8 mouse cellular contexts compared by ENCODE assay signal in genomic region chr10:81483983-81484382, GRCm38 (mm10). TPM values are rescaled to one million over a fixed set of nuclear protein-coding genes. Genes with fewer than 3 reads are reported as not detected.
A peak's percentile ranks its signal among the peaks of the same experiment; 100 is the strongest.
DNase-seq lines count a peak whose midpoint lies in the region; ATAC-seq and TF ChIP-seq lines count a peak whose summit lies in the region.

No protein-coding gene starts in this region.

- peaks cover 39% of the 10 kb centered on the region for H3K27me3 ChIP-seq in heart, embryonic 10.5 days (ENCODE audit: insufficient read depth, poor library complexity, severe bottlenecking)
- peaks cover 5% of the 10 kb centered on the region; the same call in 1 of the 2 replicates for H3K27me3 ChIP-seq in thymus, adult 2 months (ENCODE audit: control insufficient read depth, insufficient read depth, low read length)
- no peaks in the 10 kb centered on the region for H3K27me3 ChIP-seq in forebrain, embryonic 16.5 days (replicated peaks; ENCODE audit: control insufficient read depth, insufficient read depth, low read length)
- H3K27me3 ChIP-seq in midbrain, embryonic 16.5 days (ENCODE audit: control insufficient read depth, insufficient read depth, low read depth, low read length): no peaks in the 10 kb centered on the region

- peaks cover 27% of the 10 kb centered on the region for H3K4me1 ChIP-seq in heart, embryonic 10.5 days
- 0 out of 2 replicates have a peak, but pooled peaks cover 8% of the 10 kb centered on the region for H3K4me1 ChIP-seq in thymus, adult 2 months (replicated peaks; ENCODE audit: control insufficient read depth, insufficient read depth, low read length)
- H3K4me1 ChIP-seq in forebrain, embryonic 16.5 days (replicated peaks; ENCODE audit: control insufficient read depth, insufficient read depth, low read length): peaks cover 30% of the 10 kb centered on the region
- peaks cover 34% of the 10 kb centered on the region for H3K4me1 ChIP-seq in midbrain, embryonic 16.5 days (ENCODE audit: control insufficient read depth, insufficient read depth, low read length)

- DNase-seq in heart, adult 11 months: peak; percentile 91
- DNase-seq in heart, embryonic 10.5 days (ENCODE audit: low spot score): no peak
- peak; percentile 50 for DNase-seq in thymus, adult 2 months
- no peak for DNase-seq in thymus, adult 18-20 months
- no peak for DNase-seq in frontal cortex, postnatal 36 days (ENCODE audit: low spot score in 2 of 2)

- peaks cover 29% of the 10 kb centered on the region for H3K36me3 ChIP-seq in heart, embryonic 10.5 days
- H3K36me3 ChIP-seq in thymus, adult 2 months (ENCODE audit: control insufficient read depth, insufficient read depth, low read length): peaks cover 15% of the 10 kb centered on the region
- peaks cover 19% of the 10 kb centered on the region for H3K36me3 ChIP-seq in forebrain, embryonic 16.5 days (ENCODE audit: control insufficient read depth, insufficient read depth)
- H3K36me3 ChIP-seq in midbrain, embryonic 16.5 days (ENCODE audit: control insufficient read depth, insufficient read depth, low read length): peaks cover 22% of the 10 kb centered on the region

- TF ChIP-seq POLR2A in thymus, adult 2 months (IDR thresholded peaks at IDR 0.05; ENCODE audit: control insufficient read depth, extremely low read depth, insufficient read depth, low read length, poor library complexity): no peak

- ATAC-seq in forebrain, embryonic 16.5 days: no peak
- ATAC-seq in midbrain, embryonic 16.5 days: no peak
- ATAC-seq in megakaryocyte-erythroid progenitor cell, adult 5-6 weeks (replicated peaks; ENCODE audit: low FRiP score, low TSS enrichment, poor library complexity, severe bottlenecking): no peak

- H3K9me3 ChIP-seq in heart, embryonic 10.5 days: no peaks in the 10 kb centered on the region
- no peaks in the 10 kb centered on the region for H3K9me3 ChIP-seq in forebrain, embryonic 16.5 days (ENCODE audit: control insufficient read depth, low read length)
- no peaks in the 10 kb centered on the region for H3K9me3 ChIP-seq in midbrain, embryonic 16.5 days (replicated peaks; ENCODE audit: control insufficient read depth, low read length, poor library complexity, severe bottlenecking)

- H3K27ac ChIP-seq in heart, embryonic 10.5 days: no peak overlapping the region
- H3K27ac ChIP-seq in thymus, adult 2 months (ENCODE audit: control insufficient read depth, insufficient read depth, low read length): no peak overlapping the region
- peak overlapping the region; percentile 55; the same call in 1 of the 2 replicates for H3K27ac ChIP-seq in forebrain, embryonic 16.5 days (ENCODE audit: low read length)
- peak overlapping the region; percentile 83 for H3K27ac ChIP-seq in midbrain, embryonic 16.5 days (ENCODE audit: low read length)

- 18% methylated on average over 9 of the region's 9 CpGs for WGBS in heart, embryonic 10.5 days
- WGBS in thymus, adult 2 months: 21% methylated on average over 9 of the region's 9 CpGs
- 25% methylated on average over 9 of the region's 9 CpGs for WGBS in forebrain, embryonic 16.5 days
- 20% methylated on average over 9 of the region's 9 CpGs for WGBS in midbrain, embryonic 16.5 days

- H3K4me2 ChIP-seq in forebrain, embryonic 16.5 days (ENCODE audit: low read length): no peak overlapping the region
- no peak overlapping the region for H3K4me2 ChIP-seq in midbrain, embryonic 16.5 days (ENCODE audit: low read length)

- H3K9ac ChIP-seq in forebrain, embryonic 16.5 days (replicated peaks; ENCODE audit: low read depth, low read length): no peak overlapping the region
- H3K9ac ChIP-seq in midbrain, embryonic 16.5 days (ENCODE audit: low read depth, low read length): no peak overlapping the region

- no peak overlapping the region for H3K4me3 ChIP-seq in heart, embryonic 10.5 days
- no peak overlapping the region for H3K4me3 ChIP-seq in thymus, adult 2 months (ENCODE audit: control insufficient read depth, insufficient read depth, low read length)
- no peak overlapping the region for H3K4me3 ChIP-seq in forebrain, embryonic 16.5 days (replicated peaks; ENCODE audit: low read length)
- H3K4me3 ChIP-seq in midbrain, embryonic 16.5 days (ENCODE audit: low read depth, low read length): no peak overlapping the region

- TF ChIP-seq CTCF in thymus, adult 2 months (IDR thresholded peaks at IDR 0.05; ENCODE audit: borderline replicate concordance, control insufficient read depth, extremely low read depth, insufficient read depth, low read length, poor library complexity): peak; percentile 73; the same call in 1 of the 2 replicates

RNA-seq across cellular contexts. Expression of gene Celf5, which starts 1.5 kb away (rescaled TPM):
- polyA plus RNA-seq in heart, embryonic 10.5 days (2016; fragmentation: Nextera tagmentation; extraction: Ambion mirVana): 0.10 and 0.18 TPM in 2 replicates
- polyA plus RNA-seq in thymus, adult 2 months (2012; rRNA removed): 4.3 and 5.1 TPM in 2 replicates
- 75.3 and 93.0 TPM in 2 replicates for polyA plus RNA-seq in forebrain, embryonic 16.5 days (2015; fragmentation: Nextera tagmentation; extraction: Ambion mirVana)
- 88.3 and 103 TPM in 2 replicates for polyA plus RNA-seq in midbrain, embryonic 16.5 days (2015; fragmentation: Nextera tagmentation; extraction: Ambion mirVana)
- 0.32 TPM in 1 of 2 replicates, not detected in the other for total RNA-seq in megakaryocyte-erythroid progenitor cell, adult 5-6 weeks (2014; fragmentation: Nextera tagmentation)
- 0.38 TPM in 1 of 2 replicates, not detected in the other for total RNA-seq in megakaryocyte-erythroid progenitor cell, adult 5-6 weeks (2017)

RNA-seq across cellular contexts. Expression of gene Ncln, which starts 12.2 kb away (rescaled TPM):
- polyA plus RNA-seq in heart, embryonic 10.5 days (2016; fragmentation: Nextera tagmentation; extraction: Ambion mirVana): 75.3 and 86.1 TPM in 2 replicates
- 332 and 337 TPM in 2 replicates for polyA plus RNA-seq in thymus, adult 2 months (2012; rRNA removed)
- polyA plus RNA-seq in forebrain, embryonic 16.5 days (2015; fragmentation: Nextera tagmentation; extraction: Ambion mirVana): 70.4 and 80.9 TPM in 2 replicates
- 61.1 and 61.3 TPM in 2 replicates for polyA plus RNA-seq in midbrain, embryonic 16.5 days (2015; fragmentation: Nextera tagmentation; extraction: Ambion mirVana)
- 91.4 and 117 TPM in 2 replicates for total RNA-seq in megakaryocyte-erythroid progenitor cell, adult 5-6 weeks (2014; fragmentation: Nextera tagmentation)
- 42.4 and 71.2 TPM in 2 replicates for total RNA-seq in megakaryocyte-erythroid progenitor cell, adult 5-6 weeks (2017)

RNA-seq across cellular contexts. Expression of gene S1pr4, which starts 15.9 kb away (rescaled TPM):
- polyA plus RNA-seq in heart, embryonic 10.5 days (2016; fragmentation: Nextera tagmentation; extraction: Ambion mirVana): 0.46 and 0.83 TPM in 2 replicates
- polyA plus RNA-seq in thymus, adult 2 months (2012; rRNA removed): 84.3 and 87.2 TPM in 2 replicates
- 0.40 and 0.53 TPM in 2 replicates for polyA plus RNA-seq in forebrain, embryonic 16.5 days (2015; fragmentation: Nextera tagmentation; extraction: Ambion mirVana)
- 0.44 and 0.58 TPM in 2 replicates for polyA plus RNA-seq in midbrain, embryonic 16.5 days (2015; fragmentation: Nextera tagmentation; extraction: Ambion mirVana)
- total RNA-seq in megakaryocyte-erythroid progenitor cell, adult 5-6 weeks (2014; fragmentation: Nextera tagmentation): 19.0 and 22.2 TPM in 2 replicates
- 17.2 and 18.9 TPM in 2 replicates for total RNA-seq in megakaryocyte-erythroid progenitor cell, adult 5-6 weeks (2017)

RNA-seq across cellular contexts. Expression of gene Nfic, which starts 28.5 kb away (rescaled TPM):
- polyA plus RNA-seq in heart, embryonic 10.5 days (2016; fragmentation: Nextera tagmentation; extraction: Ambion mirVana): 23.0 and 24.3 TPM in 2 replicates
- 26.3 and 26.7 TPM in 2 replicates for polyA plus RNA-seq in thymus, adult 2 months (2012; rRNA removed)
- polyA plus RNA-seq in forebrain, embryonic 16.5 days (2015; fragmentation: Nextera tagmentation; extraction: Ambion mirVana): 25.4 and 27.0 TPM in 2 replicates
- polyA plus RNA-seq in midbrain, embryonic 16.5 days (2015; fragmentation: Nextera tagmentation; extraction: Ambion mirVana): 15.4 and 17.2 TPM in 2 replicates
- total RNA-seq in megakaryocyte-erythroid progenitor cell, adult 5-6 weeks (2014; fragmentation: Nextera tagmentation): 10.6 and 15.9 TPM in 2 replicates
- 3.0 and 3.4 TPM in 2 replicates for total RNA-seq in megakaryocyte-erythroid progenitor cell, adult 5-6 weeks (2017)

RNA-seq across cellular contexts. Expression of gene Gna15, which starts 40.0 kb away (rescaled TPM):
- polyA plus RNA-seq in heart, embryonic 10.5 days (2016; fragmentation: Nextera tagmentation; extraction: Ambion mirVana): 2.8 and 4.8 TPM in 2 replicates
- polyA plus RNA-seq in thymus, adult 2 months (2012; rRNA removed): 9.5 and 10.6 TPM in 2 replicates
- polyA plus RNA-seq in forebrain, embryonic 16.5 days (2015; fragmentation: Nextera tagmentation; extraction: Ambion mirVana): 0.42 and 0.76 TPM in 2 replicates
- 0.80 and 0.87 TPM in 2 replicates for polyA plus RNA-seq in midbrain, embryonic 16.5 days (2015; fragmentation: Nextera tagmentation; extraction: Ambion mirVana)
- total RNA-seq in megakaryocyte-erythroid progenitor cell, adult 5-6 weeks (2014; fragmentation: Nextera tagmentation): 41.4 and 48.1 TPM in 2 replicates
- 42.6 and 45.2 TPM in 2 replicates for total RNA-seq in megakaryocyte-erythroid progenitor cell, adult 5-6 weeks (2017)

Comparison
In these comparisons a context has a peak if more than half of its experiments do, and no peak if none do; other contexts are left out.
1. DNase-seq: peak in heart, adult 11 months (single experiment) and thymus, adult 2 months (single experiment); none in heart, embryonic 10.5 days (single experiment), thymus, adult 18-20 months (0 of 2) and frontal cortex, postnatal 36 days (0 of 2).
2. H3K27ac ChIP-seq: peak in forebrain, embryonic 16.5 days (single experiment) and midbrain, embryonic 16.5 days (single experiment); none in heart, embryonic 10.5 days (single experiment) and thymus, adult 2 months (single experiment).
3. RNA of gene Celf5, which starts 1.5 kb away (polyA plus RNA-seq): 75.3 to 93.0 TPM in forebrain, embryonic 16.5 days and 88.3 to 103 TPM in midbrain, embryonic 16.5 days; 4.3 to 5.1 TPM in thymus, adult 2 months and 0.10 to 0.18 TPM in heart, embryonic 10.5 days; every median in the first group is over 10 times any median in the second.
4. RNA of gene S1pr4, which starts 15.9 kb away (polyA plus RNA-seq): 84.3 to 87.2 TPM in thymus, adult 2 months; 0.46 to 0.83 TPM in heart, embryonic 10.5 days, 0.40 to 0.53 TPM in forebrain, embryonic 16.5 days and 0.44 to 0.58 TPM in midbrain, embryonic 16.5 days; every median in the first group is over 10 times any median in the second.